Mouse (Mus musculus) stomach, embryonic 14.5 days (tissue): ENCODE results near the gene Htr7. TPM values are rescaled to one million over a fixed set of nuclear protein-coding genes. Genes with fewer than 3 reads are reported as not detected.

Source experiments
- ATAC-seq: fragments of 200-750 bp; cut with Nextera tagmentation; 2 replicates; pipeline ENCODE4 v1.8.0; 2017; ENCODE audit warnings: low read depth, moderate TSS enrichment; ENCODE audit not compliant: insufficient number of reproducible peaks, insufficient read depth, low FRiP score
- H3K27ac ChIP-seq: fragments of 300-500 bp; sonication (generic); 2 replicates; pipeline ENCODE4 v1.5.1; 2014; ENCODE audit warnings: mild to moderate bottlenecking, low read length, moderate library complexity, mixed read lengths
- H3K27me3 ChIP-seq: fragments of 300-500 bp; sonication (generic); 2 replicates; pipeline ENCODE4 v1.6.1; 2014; ENCODE audit warnings: low read length, control low read depth, mixed read lengths; ENCODE audit not compliant: control insufficient read depth, insufficient read depth
- H3K36me3 ChIP-seq: fragments of 300-500 bp; sonication (generic); 2 replicates; pipeline ENCODE4 v1.6.1; 2014; ENCODE audit warnings: mild to moderate bottlenecking, control low read depth, low read length, moderate library complexity, mixed read lengths; ENCODE audit not compliant: control insufficient read depth, insufficient read depth
- H3K4me1 ChIP-seq: fragments of 300-500 bp; sonication (generic); 2 replicates; pipeline ENCODE4 v1.6.1; 2014; ENCODE audit warnings: low read length, control low read depth, mixed read lengths; ENCODE audit not compliant: control insufficient read depth, insufficient read depth
- H3K4me2 ChIP-seq: fragments of 300-500 bp; sonication (generic); replicated peaks from 2 replicates; pipeline ENCODE4 v1.6.1; 2014; ENCODE audit warnings: low read depth, low read length, control low read depth
- H3K4me3 ChIP-seq: fragments of 300-500 bp; sonication (generic); 2 replicates; pipeline ENCODE4 v1.5.1; 2014; ENCODE audit warnings: low read depth, low read length, control low read depth
- H3K9ac ChIP-seq: fragments of 300-500 bp; sonication (generic); replicated peaks from 2 replicates; pipeline ENCODE4 v1.6.1; 2014; ENCODE audit warnings: low read depth, mild to moderate bottlenecking, control low read depth, low read length, moderate library complexity, mixed read lengths
- H3K9me3 ChIP-seq: fragments of 300-500 bp; sonication (generic); 2 replicates; pipeline ENCODE4 v1.6.1; 2016; ENCODE audit warnings: low read depth, low read length, control low read depth; ENCODE audit not compliant: control insufficient read depth
- WGBS: fragments of 180-500 bp; shearing (Covaris S2); extraction: QIAGEN DNeasy Blood & Tissue Kit; methylation state at CpG from one replicate; pipeline ENCODE4 v1.1.7; 2014; 5-methylcytosine and 5-hydroxymethylcytosine counted together
- polyA plus RNA-seq: library from polyadenylated mRNA; unstranded; fragments of >200 nt; fragmentation: Nextera tagmentation; extraction: Ambion mirVana; gene quantifications from 2 replicates; pipeline ENCODE4 v1.2.1, GENCODE M21; 2014

Gene Htr7
- polyA plus RNA-seq, 1 experiment from 2014 or later = not detected

- no peak for ATAC-seq
- WGBS = 85% methylated on average over 6 of the region's 6 CpGs
- H3K4me3 ChIP-seq = no peak overlapping the region
- no peak overlapping the region for H3K27ac ChIP-seq
- no peaks in the 10 kb centered on the region for H3K4me1 ChIP-seq
- H3K9ac ChIP-seq = no peak overlapping the region
- no peaks in the 10 kb centered on the region for H3K27me3 ChIP-seq
- H3K9me3 ChIP-seq = no peaks in the 10 kb centered on the region
- H3K36me3 ChIP-seq = no peaks in the 10 kb centered on the region
- no peak overlapping the region for H3K4me2 ChIP-seq
Observed at GRCm38 (mm10) chr19:36000955-36001354, 56.4 kb downstream of the Htr7 start.

GRCm38 (mm10) chr19:35997384-35997783, 59.9 kb downstream of the Htr7 start:
- H3K9me3 ChIP-seq = no peaks in the 10 kb centered on the region
- H3K27me3 ChIP-seq = no peaks in the 10 kb centered on the region
- H3K36me3 ChIP-seq = no peaks in the 10 kb centered on the region
- H3K9ac ChIP-seq = no peak overlapping the region
- H3K4me3 ChIP-seq = no peak overlapping the region
- no peak for ATAC-seq
- H3K4me2 ChIP-seq = no peak overlapping the region
- no peaks in the 10 kb centered on the region for H3K4me1 ChIP-seq
- 61% methylated on average over 3 of the region's 3 CpGs for WGBS
- no peak overlapping the region for H3K27ac ChIP-seq

GRCm38 (mm10) chr19:35987461-35987860, 69.8 kb downstream of the Htr7 start:
- 70% methylated on average over 1 of the region's 1 CpGs for WGBS
- no peaks in the 10 kb centered on the region for H3K9me3 ChIP-seq
- ATAC-seq = no peak
- H3K4me2 ChIP-seq = no peak overlapping the region
- no peak overlapping the region for H3K4me3 ChIP-seq
- H3K9ac ChIP-seq = no peak overlapping the region
- no peaks in the 10 kb centered on the region for H3K36me3 ChIP-seq
- no peaks in the 10 kb centered on the region for H3K4me1 ChIP-seq
- H3K27me3 ChIP-seq = no peaks in the 10 kb centered on the region
- H3K27ac ChIP-seq = no peak overlapping the region

GRCm38 (mm10) chr19:35974681-35975080, 82.6 kb downstream of the Htr7 start:
- no peak overlapping the region for H3K27ac ChIP-seq
- H3K27me3 ChIP-seq = no peaks in the 10 kb centered on the region
- ATAC-seq = no peak
- H3K4me1 ChIP-seq = no peaks in the 10 kb centered on the region
- no peak overlapping the region for H3K4me3 ChIP-seq
- no peaks in the 10 kb centered on the region for H3K36me3 ChIP-seq
- no peaks in the 10 kb centered on the region for H3K9me3 ChIP-seq
- H3K4me2 ChIP-seq = no peak overlapping the region
- H3K9ac ChIP-seq = no peak overlapping the region

- Histone ChIP-seq H3K27ac (no peak overlapping the region), H3K9ac (no peak overlapping the region), H3K4me2 (no peak overlapping the region), H3K27me3 (no peaks in the 10 kb centered on the region), H3K9me3 (no peaks in the 10 kb centered on the region), H3K36me3 (no peaks in the 10 kb centered on the region), H3K4me3 (no peak overlapping the region), H3K4me1 (no peaks in the 10 kb centered on the region)
- WGBS = 69% methylated on average over 5 of the region's 5 CpGs
- no peak for ATAC-seq
Observed at GRCm38 (mm10) chr19:35957656-35958055, 99.7 kb downstream of the Htr7 start.

- Histone ChIP-seq H3K4me2 (no peak overlapping the region), H3K4me1 (no peaks in the 10 kb centered on the region), H3K27me3 (no peaks in the 10 kb centered on the region), H3K36me3 (no peaks in the 10 kb centered on the region), H3K9ac (no peak overlapping the region), H3K27ac (no peak overlapping the region), H3K9me3 (no peaks in the 10 kb centered on the region), H3K4me3 (no peak overlapping the region)
- 76% methylated on average over 13 of the region's 13 CpGs for WGBS
- no peak for ATAC-seq
Observed at GRCm38 (mm10) chr19:35955698-35956097, 101.6 kb downstream of the Htr7 start.

GRCm38 (mm10) chr19:35949888-35950287, 107.4 kb downstream of the Htr7 start:
- no peak overlapping the region for H3K9ac ChIP-seq
- H3K27ac ChIP-seq = no peak overlapping the region
- no peaks in the 10 kb centered on the region for H3K4me1 ChIP-seq
- H3K4me3 ChIP-seq = no peak overlapping the region
- H3K27me3 ChIP-seq = no peaks in the 10 kb centered on the region
- H3K9me3 ChIP-seq = no peaks in the 10 kb centered on the region
- ATAC-seq = no peak
- H3K36me3 ChIP-seq = no peaks in the 10 kb centered on the region
- 56% methylated on average over 1 of the region's 1 CpGs for WGBS
- H3K4me2 ChIP-seq = no peak overlapping the region

- no peak for ATAC-seq
- Histone ChIP-seq H3K27me3 (no peaks in the 10 kb centered on the region), H3K9me3 (no peaks in the 10 kb centered on the region), H3K4me2 (no peak overlapping the region), H3K36me3 (no peaks in the 10 kb centered on the region), H3K9ac (no peak overlapping the region), H3K4me1 (no peaks in the 10 kb centered on the region), H3K4me3 (no peak overlapping the region), H3K27ac (no peak overlapping the region)
- WGBS = 65% methylated on average over 3 of the region's 3 CpGs
Observed at GRCm38 (mm10) chr19:35924961-35925495, 132.3 kb downstream of the Htr7 start.

GRCm38 (mm10) chr19:35924418-35924817, 132.9 kb downstream of the Htr7 start:
- no peak for ATAC-seq
- 46% methylated on average over 5 of the region's 5 CpGs for WGBS
- H3K9me3 ChIP-seq = no peaks in the 10 kb centered on the region
- no peak overlapping the region for H3K27ac ChIP-seq
- no peaks in the 10 kb centered on the region for H3K4me1 ChIP-seq
- no peak overlapping the region for H3K4me3 ChIP-seq
- H3K27me3 ChIP-seq = no peaks in the 10 kb centered on the region
- no peak overlapping the region for H3K9ac ChIP-seq
- no peaks in the 10 kb centered on the region for H3K36me3 ChIP-seq
- H3K4me2 ChIP-seq = no peak overlapping the region
